Mouse (Mus musculus): Measurements from ENCODE around the gene Duxf3.
"Not testable (repeated sequence)": the region's sequence is repeated elsewhere in the genome, so short reads cannot be mapped to it uniquely, and the experiment has no call there.

The Duxf3 gene

GRCm38 (mm10) chr10:58223161-58223560, 9.3 kb downstream of the Duxf3 start:
- DNase-seq (ENCODE audit: low read depth), result not testable (repeated sequence)

GRCm38 (mm10) chr10:58221571-58221970, 10.9 kb downstream of the Duxf3 start:
- DNase-seq (ENCODE audit: low read depth), result not testable (repeated sequence)

GRCm38 (mm10) chr10:58220726-58221125, 11.7 kb downstream of the Duxf3 start:
- no peak for DNase-seq (ENCODE audit: low read depth)

GRCm38 (mm10) chr10:58217366-58217765, 15.1 kb downstream of the Duxf3 start:
- no peak for DNase-seq (ENCODE audit: low read depth)

GRCm38 (mm10) chr10:58215353-58215752, 17.1 kb downstream of the Duxf3 start:
- no peak for DNase-seq (ENCODE audit: low read depth)

GRCm38 (mm10) chr10:58214934-58215333, 17.5 kb downstream of the Duxf3 start:
- DNase-seq (ENCODE audit: low read depth), result no peak

GRCm38 (mm10) chr10:58214497-58214896, 18.0 kb downstream of the Duxf3 start:
- no peak for DNase-seq (ENCODE audit: low read depth)

- DNase-seq (ENCODE audit: low read depth), result no peak
Measured at GRCm38 (mm10) chr10:58212230-58212629, 20.2 kb downstream of the Duxf3 start.

- no peak for DNase-seq (ENCODE audit: low read depth)
Measured at GRCm38 (mm10) chr10:58211213-58211612, 21.3 kb downstream of the Duxf3 start.

GRCm38 (mm10) chr10:58210514-58210913, 22.0 kb downstream of the Duxf3 start:
- DNase-seq (ENCODE audit: low read depth), result no peak

GRCm38 (mm10) chr10:58209710-58210467, 22.6 kb downstream of the Duxf3 start:
- no peak for DNase-seq (ENCODE audit: low read depth)

GRCm38 (mm10) chr10:58206639-58207404, 25.7 kb downstream of the Duxf3 start:
- no peak for DNase-seq (ENCODE audit: low read depth)

GRCm38 (mm10) chr10:58205986-58206385, 26.5 kb downstream of the Duxf3 start:
- no peak for DNase-seq (ENCODE audit: low read depth)

Measured in NIH3T3 (cell line).